Mouse (Mus musculus): ENCODE data around the gene Nomo1. TPM values are rescaled to one million over a fixed set of nuclear protein-coding genes. Genes with fewer than 3 reads are reported as not detected.

Gene Nomo1
- polyA plus RNA-seq, 1 experiment from 2014 or later, result 47.8 TPM

DNA sequence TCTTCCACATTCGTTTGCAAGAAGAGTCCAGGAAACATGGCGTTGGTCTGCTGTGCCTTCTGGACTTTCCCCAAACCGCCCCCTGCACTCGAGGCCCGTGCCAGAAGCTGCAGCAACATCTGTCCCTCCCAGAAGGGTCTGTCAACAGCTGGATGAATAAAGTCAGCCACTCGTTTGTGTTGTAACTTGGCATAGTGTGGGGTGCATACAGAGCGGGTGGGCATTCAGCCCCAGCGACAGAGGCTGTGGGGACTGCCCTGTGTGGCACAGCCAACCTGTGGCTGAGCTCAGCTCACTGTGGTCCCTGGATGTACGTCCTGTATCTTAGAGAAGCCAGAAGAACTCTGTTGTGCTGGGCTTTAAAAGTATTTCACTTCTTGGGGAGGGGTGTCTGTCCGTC lies 50.5 kb downstream of the Nomo1 start:
- Histone ChIP-seq H3K27ac (ENCODE audit: poor library complexity, severe bottlenecking) (no peak overlapping the region), H3K9ac (no peak overlapping the region), H3K4me3 (no peak overlapping the region), H3K4me2 (no peak overlapping the region), H3K9me3 (replicated peaks) (no peaks in the 10 kb centered on the region), H3K4me1 (replicated peaks) (peaks cover 31% of the 10 kb centered on the region), H3K27me3 (replicated peaks) (no peaks in the 10 kb centered on the region), H3K36me3 (peaks cover 48% of the 10 kb centered on the region)
- 0 out of 2 replicates have a peak, but pooled peaks have one; percentile 31 for ATAC-seq (ENCODE audit: insufficient number of reproducible peaks, low FRiP score)
- WGBS, result 77% methylated on average over 10 of the region's 10 CpGs

DNA sequence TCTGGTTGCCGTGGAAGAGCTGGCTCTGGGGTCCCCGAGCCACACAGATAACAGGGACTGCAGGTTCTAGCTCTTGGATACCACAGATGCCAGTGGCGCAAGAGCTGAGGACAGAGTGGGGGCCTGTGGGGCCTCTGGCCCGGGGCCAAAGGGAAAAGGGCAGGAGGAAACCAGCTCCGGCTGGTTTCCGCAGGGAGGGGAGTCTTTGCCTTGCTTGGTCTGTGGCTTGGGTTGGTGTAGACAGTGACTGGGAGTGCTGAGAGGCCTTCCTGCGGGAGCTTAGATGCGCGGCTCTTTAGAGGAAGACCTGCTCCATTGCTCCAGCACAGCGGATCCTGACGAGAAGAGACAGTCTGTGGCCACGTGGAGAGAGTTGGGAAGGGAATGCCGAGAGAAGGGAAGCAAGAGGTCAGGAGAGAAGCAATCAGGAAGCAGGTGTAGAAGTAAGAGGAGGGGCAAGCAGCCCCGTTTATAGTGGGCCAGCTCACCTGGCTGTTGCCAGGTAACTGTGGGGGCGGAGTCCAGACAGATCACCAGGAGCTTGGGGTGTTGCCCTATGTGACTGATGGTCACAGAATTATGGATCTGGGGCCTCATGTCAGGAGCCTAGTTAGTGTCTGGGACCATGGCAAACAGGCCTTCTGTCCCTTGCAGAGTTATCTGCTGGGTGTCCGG lies 51.5 kb downstream of the Nomo1 start:
- no peaks in the 10 kb centered on the region for H3K27me3 ChIP-seq (replicated peaks)
- ATAC-seq (ENCODE audit: insufficient number of reproducible peaks, low FRiP score), result peak; percentile 56
- H3K9ac ChIP-seq, result no peak overlapping the region
- no peaks in the 10 kb centered on the region for H3K9me3 ChIP-seq (replicated peaks)
- H3K27ac ChIP-seq (ENCODE audit: poor library complexity, severe bottlenecking), result no peak overlapping the region
- no peak overlapping the region for H3K4me3 ChIP-seq
- H3K4me2 ChIP-seq, result no peak overlapping the region
- H3K4me1 ChIP-seq (replicated peaks), result peaks cover 31% of the 10 kb centered on the region
- H3K36me3 ChIP-seq, result peaks cover 39% of the 10 kb centered on the region
- 49% methylated on average over 16 of the region's 16 CpGs for WGBS

DNA sequence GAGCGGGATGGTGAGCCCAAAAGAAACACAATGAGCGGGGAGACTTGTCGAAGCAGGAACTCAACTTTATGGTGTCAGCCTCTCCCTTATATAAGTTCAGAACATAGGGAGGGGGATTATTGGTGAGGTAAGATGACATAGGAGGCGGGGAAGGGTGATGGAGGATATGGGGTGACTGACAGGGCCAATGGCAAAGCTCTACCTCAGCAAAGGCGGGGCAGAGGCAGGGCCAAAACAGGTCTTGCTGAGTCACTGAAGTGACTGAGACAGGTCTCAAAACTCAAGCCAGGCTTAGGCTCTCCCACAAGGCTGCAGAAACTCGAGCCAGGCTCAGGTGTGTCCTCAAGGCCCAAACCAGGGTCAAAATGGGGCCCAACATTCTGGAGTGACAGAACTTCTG lies 52.9 kb downstream of the Nomo1 start:
- peaks cover 31% of the 10 kb centered on the region for H3K4me1 ChIP-seq (replicated peaks)
- H3K27me3 ChIP-seq (replicated peaks), result no peaks in the 10 kb centered on the region
- H3K4me3 ChIP-seq, result no peak overlapping the region
- no peak overlapping the region for H3K27ac ChIP-seq (ENCODE audit: poor library complexity, severe bottlenecking)
- WGBS, result 80% methylated on average over 6 of the region's 6 CpGs
- H3K9ac ChIP-seq, result no peak overlapping the region
- no peaks in the 10 kb centered on the region for H3K9me3 ChIP-seq (replicated peaks)
- H3K4me2 ChIP-seq, result no peak overlapping the region
- no peak for ATAC-seq (ENCODE audit: insufficient number of reproducible peaks, low FRiP score)
- H3K36me3 ChIP-seq, result peaks cover 25% of the 10 kb centered on the region

DNA sequence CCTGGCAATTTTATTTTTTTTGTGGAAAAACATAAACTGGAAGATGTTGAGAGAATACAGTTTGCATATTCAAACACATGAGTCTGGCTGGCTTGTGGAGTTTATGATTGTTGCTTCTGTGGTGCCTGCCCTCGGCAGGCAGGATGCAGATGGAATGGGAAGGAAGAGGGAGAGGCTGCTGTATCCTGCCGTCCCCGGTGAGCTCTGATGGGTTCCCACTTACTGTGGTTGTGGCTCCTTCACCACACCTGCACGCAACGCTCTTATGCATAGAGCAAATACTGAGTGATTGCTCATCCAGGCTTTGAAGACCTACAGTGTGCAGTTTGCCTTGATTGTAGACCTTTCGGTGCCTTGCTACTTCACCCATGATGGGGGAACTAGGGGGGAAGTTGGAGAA lies 54.7 kb downstream of the Nomo1 start:
- peaks cover 8% of the 10 kb centered on the region for H3K36me3 ChIP-seq
- no peak overlapping the region for H3K4me2 ChIP-seq
- H3K9ac ChIP-seq, result no peak overlapping the region
- peaks cover 20% of the 10 kb centered on the region for H3K4me1 ChIP-seq (replicated peaks)
- WGBS, result 84% methylated on average over 6 of the region's 6 CpGs
- no peaks in the 10 kb centered on the region for H3K9me3 ChIP-seq (replicated peaks)
- ATAC-seq (ENCODE audit: insufficient number of reproducible peaks, low FRiP score), result no peak
- peaks cover 3% of the 10 kb centered on the region; the same call in 1 of the 2 replicates for H3K27me3 ChIP-seq (replicated peaks)
- no peak overlapping the region for H3K27ac ChIP-seq (ENCODE audit: poor library complexity, severe bottlenecking)
- H3K4me3 ChIP-seq, result no peak overlapping the region

DNA sequence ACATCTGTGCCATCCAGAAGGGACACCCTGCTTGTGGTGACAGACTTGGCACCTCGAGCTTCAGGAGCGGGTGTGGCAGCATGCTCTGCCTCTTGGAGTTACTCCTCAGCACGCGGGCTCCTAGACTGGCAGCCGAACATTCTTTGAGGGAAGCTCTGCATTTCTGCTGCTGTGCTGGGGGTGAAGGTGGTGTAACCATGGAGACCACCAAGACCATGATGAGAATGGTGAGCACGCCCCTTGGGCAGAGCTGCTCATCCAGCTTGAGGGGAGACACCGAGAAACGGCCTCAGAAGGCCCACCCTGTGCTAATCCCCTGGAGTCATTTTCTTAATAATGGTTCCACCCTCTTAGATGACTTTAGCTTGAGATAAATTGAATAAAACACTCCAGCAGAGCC lies 59.3 kb downstream of the Nomo1 start:
- WGBS, result 48% methylated on average over 8 of the region's 8 CpGs
- Histone ChIP-seq H3K9me3 (replicated peaks) (no peaks in the 10 kb centered on the region), H3K36me3 (no peaks in the 10 kb centered on the region), H3K4me2 (no peak overlapping the region), H3K9ac (no peak overlapping the region), H3K27me3 (replicated peaks) (peaks cover 18% of the 10 kb centered on the region), H3K4me1 (replicated peaks) (peaks cover 19% of the 10 kb centered on the region), H3K4me3 (no peak overlapping the region), H3K27ac (ENCODE audit: poor library complexity, severe bottlenecking) (no peak overlapping the region)
- ATAC-seq (ENCODE audit: insufficient number of reproducible peaks, low FRiP score), result no peak

DNA sequence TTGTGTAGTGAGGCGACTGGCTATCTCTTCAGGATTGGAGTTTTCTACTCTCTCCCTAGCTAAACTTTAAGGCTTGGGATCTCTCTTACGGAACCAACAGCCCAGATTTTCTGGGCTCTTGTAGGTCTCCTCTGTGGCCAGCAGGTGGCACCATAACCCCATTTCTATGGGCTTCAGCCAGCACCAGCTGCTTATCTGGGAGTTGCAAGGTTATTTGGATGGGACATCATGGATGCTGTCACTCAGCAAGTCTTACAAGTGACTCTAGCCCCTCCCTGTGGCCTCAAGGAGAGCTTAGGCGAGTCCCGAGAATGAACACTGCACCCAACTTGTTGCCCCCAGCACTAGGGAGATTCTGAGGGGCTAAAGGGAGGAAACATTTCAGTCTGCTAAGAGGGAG lies 62.6 kb downstream of the Nomo1 start:
- Histone ChIP-seq H3K27ac (ENCODE audit: poor library complexity, severe bottlenecking) (0 out of 2 replicates have a peak overlapping the region, but pooled peaks have one; percentile 98), H3K9ac (no peak overlapping the region), H3K36me3 (no peaks in the 10 kb centered on the region), H3K4me2 (peak overlapping the region; percentile 80), H3K4me3 (no peak overlapping the region), H3K27me3 (replicated peaks) (peaks cover 38% of the 10 kb centered on the region), H3K9me3 (replicated peaks) (no peaks in the 10 kb centered on the region), H3K4me1 (replicated peaks) (peaks cover 33% of the 10 kb centered on the region)
- WGBS, result 3% methylated on average over 4 of the region's 4 CpGs
- ATAC-seq (ENCODE audit: insufficient number of reproducible peaks, low FRiP score), result no peak

DNA sequence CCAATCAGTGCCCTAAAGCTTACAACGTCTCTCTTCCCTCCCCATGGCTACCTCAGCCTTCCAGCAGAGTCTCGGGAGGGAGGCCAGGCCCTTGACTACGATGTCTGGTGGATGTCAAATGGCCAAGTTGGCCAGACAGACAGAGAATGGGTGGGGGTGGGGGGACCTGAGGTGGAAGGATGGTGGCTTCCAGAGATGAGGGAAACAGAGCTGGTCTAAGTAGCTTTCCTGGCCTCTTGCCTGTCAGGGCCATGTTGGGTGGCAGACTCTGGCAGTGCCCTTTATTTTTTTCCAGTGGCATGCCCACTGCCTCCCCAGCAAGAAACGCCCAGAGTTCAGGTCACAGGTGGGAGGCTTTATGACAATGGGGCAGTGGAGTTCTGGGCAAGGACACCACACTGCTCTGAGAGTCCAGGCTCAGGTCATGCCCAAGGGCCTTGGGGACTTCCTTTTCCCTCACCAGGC lies 63.9 kb downstream of the Nomo1 start:
- no peak for ATAC-seq (ENCODE audit: insufficient number of reproducible peaks, low FRiP score)
- H3K27ac ChIP-seq (ENCODE audit: poor library complexity, severe bottlenecking), result peak overlapping the region; percentile 98
- H3K9me3 ChIP-seq (replicated peaks), result no peaks in the 10 kb centered on the region
- H3K36me3 ChIP-seq, result no peaks in the 10 kb centered on the region
- peak overlapping the region; percentile 41 for H3K4me3 ChIP-seq
- H3K4me1 ChIP-seq (replicated peaks), result peaks cover 33% of the 10 kb centered on the region
- peak overlapping the region; percentile 73 for H3K9ac ChIP-seq
- 35% methylated on average over 4 of the region's 4 CpGs for WGBS
- peaks cover 38% of the 10 kb centered on the region for H3K27me3 ChIP-seq (replicated peaks)
- peak overlapping the region; percentile 80 for H3K4me2 ChIP-seq

DNA sequence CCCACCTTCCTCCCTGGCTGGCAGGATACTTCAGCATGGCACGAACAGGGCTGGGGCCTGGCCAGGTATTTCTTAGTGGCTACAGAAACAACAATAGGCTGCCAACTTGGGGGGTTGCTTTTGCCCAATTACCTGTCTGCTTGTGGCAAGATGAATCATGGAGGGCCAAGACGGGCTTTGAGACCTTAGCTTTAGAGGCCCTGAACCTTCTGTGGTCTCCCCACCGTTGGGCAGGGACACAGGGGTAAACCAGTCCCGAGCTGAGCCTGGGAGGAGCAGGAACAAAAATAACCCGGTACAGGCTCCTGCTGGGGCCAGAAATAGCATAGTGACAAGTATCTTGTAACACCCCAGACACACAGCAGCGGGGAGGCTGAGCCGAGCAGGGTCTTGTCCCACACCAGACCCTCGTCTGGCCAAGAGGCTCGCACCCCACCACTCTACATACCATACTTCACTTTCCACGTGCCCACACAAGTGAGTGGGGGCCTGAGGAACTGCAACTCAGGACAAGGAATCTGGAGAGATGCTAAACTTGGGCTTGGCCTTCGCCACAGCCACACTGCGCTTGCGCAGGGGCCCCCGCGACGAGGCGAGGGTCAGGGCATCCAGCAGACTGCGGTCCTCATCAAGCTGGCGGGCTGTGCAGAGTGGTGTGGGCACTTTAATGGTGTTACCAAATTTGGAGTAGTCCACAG lies 64.9 kb downstream of the Nomo1 start:
- Histone ChIP-seq H3K4me2 (peak overlapping the region; percentile 80), H3K36me3 (no peaks in the 10 kb centered on the region), H3K4me1 (replicated peaks) (peaks cover 33% of the 10 kb centered on the region), H3K9ac (peak overlapping the region; percentile 73), H3K9me3 (replicated peaks) (no peaks in the 10 kb centered on the region), H3K27me3 (replicated peaks) (peaks cover 38% of the 10 kb centered on the region), H3K4me3 (peak overlapping the region; percentile 41), H3K27ac (ENCODE audit: poor library complexity, severe bottlenecking) (peak overlapping the region; percentile 98)
- WGBS, result 41% methylated on average over 19 of the region's 19 CpGs
- ATAC-seq (ENCODE audit: insufficient number of reproducible peaks, low FRiP score), result peak; percentile 61

DNA sequence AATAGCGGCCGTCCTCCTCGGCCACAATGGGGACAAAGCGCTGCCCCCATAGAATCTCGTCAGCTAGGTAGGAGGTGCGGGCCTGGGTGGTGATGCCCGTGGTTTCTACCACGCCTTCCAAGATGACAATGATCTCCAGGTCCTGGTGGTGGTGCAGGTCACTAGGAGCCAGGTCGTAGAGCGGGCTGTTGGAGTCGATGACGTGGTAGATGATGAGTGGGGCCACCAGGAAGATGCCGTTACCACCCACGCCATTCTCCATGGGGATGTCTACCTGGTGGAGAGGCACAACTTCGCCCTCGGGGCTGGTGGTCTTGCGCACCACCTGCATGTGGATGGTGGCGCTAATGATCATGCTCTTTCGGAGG lies 65.4 kb downstream of the Nomo1 start:
- Histone ChIP-seq H3K27me3 (replicated peaks) (peaks cover 35% of the 10 kb centered on the region), H3K4me2 (peak overlapping the region; percentile 80), H3K4me1 (replicated peaks) (peaks cover 33% of the 10 kb centered on the region), H3K36me3 (no peaks in the 10 kb centered on the region), H3K27ac (ENCODE audit: poor library complexity, severe bottlenecking) (peak overlapping the region; percentile 98), H3K9ac (no peak overlapping the region), H3K9me3 (replicated peaks) (no peaks in the 10 kb centered on the region), H3K4me3 (peak overlapping the region; percentile 41)
- WGBS, result 81% methylated on average over 19 of the region's 19 CpGs
- ATAC-seq (ENCODE audit: insufficient number of reproducible peaks, low FRiP score), result no peak

DNA sequence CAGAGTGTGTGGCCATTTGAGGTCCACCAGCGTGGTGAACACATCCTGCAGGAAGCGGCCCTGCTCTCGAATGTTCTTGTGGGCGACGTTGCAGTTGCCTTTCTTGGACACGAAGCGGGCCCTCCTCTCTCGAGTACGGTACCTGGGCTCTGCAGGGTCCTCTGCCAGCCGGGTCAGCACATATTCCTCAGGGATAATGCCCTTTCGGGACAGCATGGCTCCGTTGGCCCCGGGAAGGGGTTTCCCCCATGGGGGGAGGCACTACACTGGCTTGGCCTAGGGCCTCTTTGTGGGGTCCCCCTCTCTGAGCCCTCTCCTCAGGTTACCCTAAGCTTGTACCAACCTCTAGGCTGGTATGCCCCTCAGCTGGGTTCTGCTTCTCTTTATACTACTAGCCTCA lies 66.2 kb downstream of the Nomo1 start:
- Histone ChIP-seq H3K9me3 (replicated peaks) (no peaks in the 10 kb centered on the region), H3K36me3 (no peaks in the 10 kb centered on the region), H3K9ac (peak overlapping the region; percentile 88), H3K4me2 (peak overlapping the region; percentile 80), H3K4me1 (replicated peaks) (peaks cover 33% of the 10 kb centered on the region), H3K27ac (ENCODE audit: poor library complexity, severe bottlenecking) (peak overlapping the region; percentile 98), H3K27me3 (replicated peaks) (peaks cover 30% of the 10 kb centered on the region), H3K4me3 (peak overlapping the region; percentile 67)
- no peak for ATAC-seq (ENCODE audit: insufficient number of reproducible peaks, low FRiP score)
- 72% methylated on average over 13 of the region's 13 CpGs for WGBS

DNA sequence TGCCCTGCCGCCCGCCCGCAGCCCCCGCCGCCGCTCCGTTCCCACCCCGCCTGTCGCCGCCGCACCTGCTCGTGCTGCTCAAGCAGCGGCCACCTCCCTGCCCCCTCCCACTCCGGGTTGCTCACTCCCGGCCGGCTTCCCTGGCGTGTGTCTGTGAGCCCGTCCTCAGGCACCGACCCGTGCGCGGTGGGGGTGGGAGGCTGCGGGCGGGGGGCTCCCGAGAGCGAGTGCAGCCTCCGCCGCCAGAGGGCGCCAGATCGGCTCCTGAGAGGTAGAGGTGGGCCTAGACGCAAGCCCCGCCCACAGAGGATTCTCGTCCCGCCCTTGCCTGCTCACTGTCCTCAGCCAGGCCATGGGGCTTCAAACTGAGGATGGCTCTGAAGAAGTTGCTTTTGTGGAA lies 67.1 kb downstream of the Nomo1 start, which contains the start of gene Kcnj11:
Gene Kcnj11 (minus strand): TSS at position 202 of the 400 bp plus-strand sequence.
- Histone ChIP-seq H3K27ac (ENCODE audit: poor library complexity, severe bottlenecking) (peak within 1 kb of the TSS; percentile 98), H3K4me3 (peak within 1 kb of the TSS; percentile 67), H3K27me3 (replicated peaks) (peaks cover 24% of the 10 kb centered on the region), H3K9ac (peak within 1 kb of the TSS; percentile 88), H3K36me3 (no peaks in the 10 kb centered on the region), H3K4me2 (peak within 1 kb of the TSS; percentile 80), H3K4me1 (replicated peaks) (peaks cover 33% of the 10 kb centered on the region), H3K9me3 (replicated peaks) (no peaks in the 10 kb centered on the region)
- under 1% methylated on average over 34 of the region's 34 CpGs for WGBS
- ATAC-seq (ENCODE audit: insufficient number of reproducible peaks, low FRiP score), result peak; percentile 63
